Mouse (Mus musculus) liver, postnatal 0 days (tissue): ENCODE results near the gene Cog3. TPM values are rescaled to one million over a fixed set of nuclear protein-coding genes. Genes with fewer than 3 reads are reported as not detected.
A peak's percentile ranks its signal among the peaks of the same experiment; 100 is the strongest.

Experiments used
- ATAC-seq: fragments of 200-750 bp; cut with Nextera tagmentation; 2 replicates; pipeline ENCODE4 v1.8.0; 2017; ENCODE audit warnings: mild to moderate bottlenecking, moderate library complexity
- DNase-seq: peaks from one replicate; pipeline ENCODE4 v3.0.0-alpha.2; 2016
- H3K27ac ChIP-seq: fragments of 300-500 bp; sonication (generic); 2 replicates; pipeline ENCODE4 v1.5.1; 2014; ENCODE audit warnings: antibody characterized with exemption, moderate library complexity, mild to moderate bottlenecking, low read depth
- H3K27me3 ChIP-seq: fragments of 300-500 bp; sonication (generic); 2 replicates; pipeline ENCODE4 v1.6.1; 2014; ENCODE audit warnings: low read length, control low read depth, mixed read lengths; ENCODE audit not compliant: insufficient read depth
- H3K36me3 ChIP-seq: fragments of 300-500 bp; sonication (generic); replicated peaks from 2 replicates; pipeline ENCODE4 v1.6.1; 2014; ENCODE audit warnings: mild to moderate bottlenecking, control low read depth, low read length, moderate library complexity, mixed read lengths; ENCODE audit not compliant: insufficient read depth
- H3K4me1 ChIP-seq: fragments of 300-500 bp; sonication (generic); 2 replicates; pipeline ENCODE4 v1.6.1; 2014; ENCODE audit warnings: antibody characterized with exemption, mild to moderate bottlenecking, control low read depth; ENCODE audit not compliant: insufficient read depth
- H3K4me2 ChIP-seq: fragments of 300-500 bp; sonication (generic); 2 replicates; pipeline ENCODE4 v1.6.1; 2014; ENCODE audit warnings: low read depth, mild to moderate bottlenecking, low read length, moderate library complexity, mixed read lengths
- H3K4me3 ChIP-seq: fragments of 300-500 bp; sonication (generic); 2 replicates; pipeline ENCODE4 v1.5.1; 2014; ENCODE audit warnings: low read depth, low read length
- H3K9ac ChIP-seq: fragments of 300-500 bp; sonication (generic); replicated peaks from 2 replicates; pipeline ENCODE4 v1.6.1; 2014; ENCODE audit warnings: mild to moderate bottlenecking, moderate library complexity
- H3K9me3 ChIP-seq: fragments of 300-500 bp; sonication (generic); 2 replicates; pipeline ENCODE4 v1.6.1; 2016; ENCODE audit warnings: mild to moderate bottlenecking, control low read depth, low read length, mixed read lengths
- CTCF ChIP-seq: sonication (generic); IDR thresholded peaks from 2 replicates; pipeline ENCODE4 v1.5.1; 2016; ENCODE audit warnings: antibody characterized with exemption, low read depth
- EP300 ChIP-seq: IDR thresholded peaks from 2 replicates; pipeline ENCODE4 v1.6.1; 2016; ENCODE audit warnings: antibody characterized with exemption, low read depth, mild to moderate bottlenecking
- WGBS: fragments of 180-500 bp; shearing (Covaris S2); extraction: QIAGEN DNeasy Blood & Tissue Kit; methylation state at CpG from one replicate; pipeline ENCODE4 v1.1.7; 2014; ENCODE audit not compliant: insufficient replicate concordance; 5-methylcytosine and 5-hydroxymethylcytosine counted together
- polyA plus RNA-seq: library from polyadenylated mRNA; unstranded; fragments of >200 nt; fragmentation: Nextera tagmentation; extraction: Ambion mirVana; gene quantifications from 2 replicates; pipeline ENCODE4 v1.2.1, GENCODE M21; 2015

The Cog3 gene
- polyA plus RNA-seq, 1 experiment from 2014 or later = 4.7 TPM

GRCm38 (mm10) chr14:75690428-75690827, 63.9 kb downstream of the Cog3 start:
- ATAC-seq (no peak), DNase-seq (no peak)
- Histone ChIP-seq H3K36me3 (no peaks in the 10 kb centered on the region), H3K9ac (no peak overlapping the region), H3K9me3 (no peaks in the 10 kb centered on the region), H3K4me1 (no peaks in the 10 kb centered on the region), H3K4me2 (no peak overlapping the region), H3K27ac (no peak overlapping the region), H3K4me3 (no peak overlapping the region), H3K27me3 (no peaks in the 10 kb centered on the region)
- 92% methylated on average over 2 of the region's 2 CpGs for WGBS
- no peak for TF ChIP-seq CTCF
- TF ChIP-seq EP300 = no peak

- Histone ChIP-seq H3K9me3 (no peaks in the 10 kb centered on the region), H3K36me3 (no peaks in the 10 kb centered on the region), H3K27ac (no peak overlapping the region), H3K9ac (no peak overlapping the region), H3K4me2 (no peak overlapping the region), H3K4me1 (no peaks in the 10 kb centered on the region), H3K4me3 (no peak overlapping the region), H3K27me3 (no peaks in the 10 kb centered on the region)
- no peak for DNase-seq
- ATAC-seq = no peak
- no peak for TF ChIP-seq CTCF
- WGBS = 51% methylated on average over 6 of the region's 6 CpGs
Observed at GRCm38 (mm10) chr14:75676316-75676715, 78.0 kb downstream of the Cog3 start.

- H3K4me2 ChIP-seq = no peak overlapping the region
- no peak for ATAC-seq
- 0 out of 2 replicates have a peak, but pooled peaks cover 2% of the 10 kb centered on the region for H3K4me1 ChIP-seq
- no peak overlapping the region for H3K27ac ChIP-seq
- H3K27me3 ChIP-seq = no peaks in the 10 kb centered on the region
- H3K36me3 ChIP-seq = no peaks in the 10 kb centered on the region
- H3K4me3 ChIP-seq = no peak overlapping the region
- DNase-seq = no peak
- no peak overlapping the region for H3K9ac ChIP-seq
- peak; percentile 37 for TF ChIP-seq CTCF
- no peak for TF ChIP-seq EP300
- WGBS = 55% methylated on average over 1 of the region's 1 CpGs
- H3K9me3 ChIP-seq = no peaks in the 10 kb centered on the region
Observed at GRCm38 (mm10) chr14:75669085-75669645, 85.2 kb downstream of the Cog3 start.

GRCm38 (mm10) chr14:75665430-75666180, 88.7 kb downstream of the Cog3 start:
- no peaks in the 10 kb centered on the region for H3K9me3 ChIP-seq
- H3K4me3 ChIP-seq = no peak overlapping the region
- peak; percentile 51; the same call in 1 of the 2 replicates for ATAC-seq
- no peak overlapping the region for H3K4me2 ChIP-seq
- WGBS = 71% methylated on average over 2 of the region's 2 CpGs
- H3K4me1 ChIP-seq = 0 out of 2 replicates have a peak, but pooled peaks cover 2% of the 10 kb centered on the region
- no peaks in the 10 kb centered on the region for H3K27me3 ChIP-seq
- H3K9ac ChIP-seq = no peak overlapping the region
- H3K27ac ChIP-seq = no peak overlapping the region
- DNase-seq = no peak
- TF ChIP-seq CTCF (no peak), EP300 (no peak)
- H3K36me3 ChIP-seq = no peaks in the 10 kb centered on the region

- DNase-seq (no peak), ATAC-seq (no peak)
- H3K4me2 ChIP-seq = no peak overlapping the region
- 76% methylated on average over 8 of the region's 8 CpGs for WGBS
- H3K27ac ChIP-seq = no peak overlapping the region
- TF ChIP-seq EP300 = no peak
- no peak for TF ChIP-seq CTCF
- H3K36me3 ChIP-seq = no peaks in the 10 kb centered on the region
- H3K4me3 ChIP-seq = no peak overlapping the region
- no peaks in the 10 kb centered on the region for H3K9me3 ChIP-seq
- H3K9ac ChIP-seq = no peak overlapping the region
- 0 out of 2 replicates have a peak, but pooled peaks cover 2% of the 10 kb centered on the region for H3K4me1 ChIP-seq
- H3K27me3 ChIP-seq = no peaks in the 10 kb centered on the region
Observed at GRCm38 (mm10) chr14:75661548-75661947, 92.8 kb downstream of the Cog3 start.

- no peak for DNase-seq
- no peak overlapping the region for H3K9ac ChIP-seq
- 79% methylated on average over 6 of the region's 6 CpGs for WGBS
- H3K27ac ChIP-seq = no peak overlapping the region
- H3K27me3 ChIP-seq = no peaks in the 10 kb centered on the region
- no peak overlapping the region for H3K4me3 ChIP-seq
- TF ChIP-seq EP300 = no peak
- no peak for TF ChIP-seq CTCF
- H3K4me1 ChIP-seq = no peaks in the 10 kb centered on the region
- H3K36me3 ChIP-seq = no peaks in the 10 kb centered on the region
- H3K4me2 ChIP-seq = no peak overlapping the region
- H3K9me3 ChIP-seq = no peaks in the 10 kb centered on the region
- no peak for ATAC-seq
Observed at GRCm38 (mm10) chr14:75660936-75661335, 93.4 kb downstream of the Cog3 start.

Other genes starting within 250 kb of the Cog3 start
- gene Spert, start 161.4 kb downstream of the Cog3 start, polyA plus RNA-seq = not detected in 2 replicates
- not detected in 2 replicates for gene Erich6b, start 112.3 kb downstream of the Cog3 start, polyA plus RNA-seq
- gene Slc25a30, start 32.5 kb upstream of the Cog3 start, polyA plus RNA-seq = 13.6 and 13.7 TPM in 2 replicates
- gene Tpt1, start 90.6 kb upstream of the Cog3 start, polyA plus RNA-seq = 874 and 942 TPM in 2 replicates
- 0.06 and 0.18 TPM in 2 replicates for gene Kctd4, start 200.5 kb upstream of the Cog3 start, polyA plus RNA-seq